Mouse (Mus musculus): ENCODE measurements at regions not wholly inside any gene's neighbourhood (a gene's known extent, or its start where the extent isn't known, plus 50 kb on each side); places are given as distances from the start of the nearest gene placed in this dataset.

- TF ChIP-seq POLR2A (IDR thresholded peaks at IDR 0.05; ENCODE audit: insufficient read depth, low read length) (no peak), EP300 (IDR thresholded peaks at IDR 0.05; ENCODE audit: insufficient read depth, low read depth, low read length) (no peak), CTCF (IDR thresholded peaks at IDR 0.05; ENCODE audit: low read depth, low read length) (no peak)
- no peaks in the 10 kb centered on the region for H3K4me1 ChIP-seq (ENCODE audit: control insufficient read depth, insufficient read depth, low read length)
- H3K4me3 ChIP-seq (ENCODE audit: low read depth, low read length): no peak overlapping the region
- no peaks in the 10 kb centered on the region for H3K27me3 ChIP-seq (ENCODE audit: control insufficient read depth, insufficient read depth, low read length, poor library complexity, severe bottlenecking)
- H3K9ac ChIP-seq (ENCODE audit: low read depth, poor library complexity, severe bottlenecking): no peak overlapping the region
- H3K9me3 ChIP-seq (replicated peaks; ENCODE audit: control insufficient read depth, insufficient read depth, low read length, poor library complexity, severe bottlenecking): no peaks in the 10 kb centered on the region
- no peak overlapping the region for H3K27ac ChIP-seq (ENCODE audit: insufficient read depth, low read length)
- H3K36me3 ChIP-seq (ENCODE audit: control insufficient read depth, insufficient read depth, low read length, poor library complexity, severe bottlenecking): no peaks in the 10 kb centered on the region
These were observed 579.7 kb upstream of the Id2 start for GRCm38 (mm10) chr12:25676631-25677030.

- Histone ChIP-seq H3K36me3 (ENCODE audit: control insufficient read depth, insufficient read depth, low read length, poor library complexity, severe bottlenecking) (no peaks in the 10 kb centered on the region), H3K4me1 (ENCODE audit: control insufficient read depth, insufficient read depth, low read length) (no peaks in the 10 kb centered on the region), H3K9me3 (replicated peaks; ENCODE audit: control insufficient read depth, insufficient read depth, low read length, poor library complexity, severe bottlenecking) (no peaks in the 10 kb centered on the region), H3K27me3 (ENCODE audit: control insufficient read depth, insufficient read depth, low read length, poor library complexity, severe bottlenecking) (no peaks in the 10 kb centered on the region), H3K4me3 (ENCODE audit: low read depth, low read length) (no peak overlapping the region), H3K27ac (ENCODE audit: insufficient read depth, low read length) (no peak overlapping the region), H3K9ac (ENCODE audit: low read depth, poor library complexity, severe bottlenecking) (no peak overlapping the region)
- TF ChIP-seq EP300 (IDR thresholded peaks at IDR 0.05; ENCODE audit: insufficient read depth, low read depth, low read length): no peak
- no peak for TF ChIP-seq CTCF (IDR thresholded peaks at IDR 0.05; ENCODE audit: low read depth, low read length)
- TF ChIP-seq POLR2A (IDR thresholded peaks at IDR 0.05; ENCODE audit: insufficient read depth, low read length): no peak
These were observed 571.4 kb upstream of the Id2 start for GRCm38 (mm10) chr12:25668336-25668735.

GRCm38 (mm10) chr12:25654456-25654855, 557.5 kb upstream of the Id2 start:
- Histone ChIP-seq H3K9ac (ENCODE audit: low read depth, poor library complexity, severe bottlenecking) (no peak overlapping the region), H3K9me3 (replicated peaks; ENCODE audit: control insufficient read depth, insufficient read depth, low read length, poor library complexity, severe bottlenecking) (no peaks in the 10 kb centered on the region), H3K27me3 (ENCODE audit: control insufficient read depth, insufficient read depth, low read length, poor library complexity, severe bottlenecking) (no peaks in the 10 kb centered on the region), H3K27ac (ENCODE audit: insufficient read depth, low read length) (no peak overlapping the region), H3K4me3 (ENCODE audit: low read depth, low read length) (no peak overlapping the region), H3K4me1 (ENCODE audit: control insufficient read depth, insufficient read depth, low read length) (no peaks in the 10 kb centered on the region), H3K36me3 (ENCODE audit: control insufficient read depth, insufficient read depth, low read length, poor library complexity, severe bottlenecking) (no peaks in the 10 kb centered on the region)
- TF ChIP-seq POLR2A (IDR thresholded peaks at IDR 0.05; ENCODE audit: insufficient read depth, low read length) (no peak), CTCF (IDR thresholded peaks at IDR 0.05; ENCODE audit: low read depth, low read length) (no peak), EP300 (IDR thresholded peaks at IDR 0.05; ENCODE audit: insufficient read depth, low read depth, low read length) (no peak)

- Histone ChIP-seq H3K4me3 (ENCODE audit: low read depth, low read length) (no peak overlapping the region), H3K27me3 (ENCODE audit: control insufficient read depth, insufficient read depth, low read length, poor library complexity, severe bottlenecking) (no peaks in the 10 kb centered on the region), H3K9me3 (replicated peaks; ENCODE audit: control insufficient read depth, insufficient read depth, low read length, poor library complexity, severe bottlenecking) (no peaks in the 10 kb centered on the region), H3K36me3 (ENCODE audit: control insufficient read depth, insufficient read depth, low read length, poor library complexity, severe bottlenecking) (no peaks in the 10 kb centered on the region), H3K4me1 (ENCODE audit: control insufficient read depth, insufficient read depth, low read length) (no peaks in the 10 kb centered on the region), H3K9ac (ENCODE audit: low read depth, poor library complexity, severe bottlenecking) (no peak overlapping the region), H3K27ac (ENCODE audit: insufficient read depth, low read length) (no peak overlapping the region)
- no peak for TF ChIP-seq POLR2A (IDR thresholded peaks at IDR 0.05; ENCODE audit: insufficient read depth, low read length)
- no peak for TF ChIP-seq EP300 (IDR thresholded peaks at IDR 0.05; ENCODE audit: insufficient read depth, low read depth, low read length)
- TF ChIP-seq CTCF (IDR thresholded peaks at IDR 0.05; ENCODE audit: low read depth, low read length): no peak
These were observed 553.3 kb upstream of the Id2 start for GRCm38 (mm10) chr12:25650237-25650636.

- H3K36me3 ChIP-seq (ENCODE audit: control insufficient read depth, insufficient read depth, low read length, poor library complexity, severe bottlenecking): no peaks in the 10 kb centered on the region
- no peaks in the 10 kb centered on the region for H3K27me3 ChIP-seq (ENCODE audit: control insufficient read depth, insufficient read depth, low read length, poor library complexity, severe bottlenecking)
- no peak for TF ChIP-seq CTCF (IDR thresholded peaks at IDR 0.05; ENCODE audit: low read depth, low read length)
- no peak for TF ChIP-seq EP300 (IDR thresholded peaks at IDR 0.05; ENCODE audit: insufficient read depth, low read depth, low read length)
- no peak for TF ChIP-seq POLR2A (IDR thresholded peaks at IDR 0.05; ENCODE audit: insufficient read depth, low read length)
- H3K9ac ChIP-seq (ENCODE audit: low read depth, poor library complexity, severe bottlenecking): no peak overlapping the region
- no peaks in the 10 kb centered on the region for H3K9me3 ChIP-seq (replicated peaks; ENCODE audit: control insufficient read depth, insufficient read depth, low read length, poor library complexity, severe bottlenecking)
- H3K4me1 ChIP-seq (ENCODE audit: control insufficient read depth, insufficient read depth, low read length): no peaks in the 10 kb centered on the region
- no peak overlapping the region for H3K4me3 ChIP-seq (ENCODE audit: low read depth, low read length)
- no peak overlapping the region for H3K27ac ChIP-seq (ENCODE audit: insufficient read depth, low read length)
These were observed 531.1 kb upstream of the Id2 start for GRCm38 (mm10) chr12:25628081-25628480.

- Histone ChIP-seq H3K27me3 (ENCODE audit: control insufficient read depth, insufficient read depth, low read length, poor library complexity, severe bottlenecking) (no peaks in the 10 kb centered on the region), H3K9me3 (replicated peaks; ENCODE audit: control insufficient read depth, insufficient read depth, low read length, poor library complexity, severe bottlenecking) (no peaks in the 10 kb centered on the region), H3K27ac (ENCODE audit: insufficient read depth, low read length) (no peak overlapping the region), H3K4me3 (ENCODE audit: low read depth, low read length) (no peak overlapping the region), H3K9ac (ENCODE audit: low read depth, poor library complexity, severe bottlenecking) (no peak overlapping the region), H3K36me3 (ENCODE audit: control insufficient read depth, insufficient read depth, low read length, poor library complexity, severe bottlenecking) (no peaks in the 10 kb centered on the region), H3K4me1 (ENCODE audit: control insufficient read depth, insufficient read depth, low read length) (no peaks in the 10 kb centered on the region)
- TF ChIP-seq CTCF (IDR thresholded peaks at IDR 0.05; ENCODE audit: low read depth, low read length) (no peak), EP300 (IDR thresholded peaks at IDR 0.05; ENCODE audit: insufficient read depth, low read depth, low read length) (no peak), POLR2A (IDR thresholded peaks at IDR 0.05; ENCODE audit: insufficient read depth, low read length) (no peak)
These were observed 528.9 kb upstream of the Id2 start for GRCm38 (mm10) chr12:25625858-25626257.
